Mouse (Mus musculus) urinary bladder, postnatal 10 days (tissue): ENCODE measurements around the gene Tlcd1.

Experiments used
- DNase-seq: peaks from one replicate; pipeline ENCODE4 v3.0.0; 2022; ENCODE audit warnings: low spot score

Tlcd1 gene

GRCm38 (mm10) chr11:78161169-78161568, 15.3 kb upstream of the Tlcd1 start:
- DNase-seq, result no peak

GRCm38 (mm10) chr11:78161968-78162367, 14.5 kb upstream of the Tlcd1 start:
- no peak for DNase-seq

GRCm38 (mm10) chr11:78162504-78162903, 14.0 kb upstream of the Tlcd1 start:
- DNase-seq, result no peak

- DNase-seq, result no peak
These were observed 13.5 kb upstream of the Tlcd1 start for GRCm38 (mm10) chr11:78163045-78163444.

- DNase-seq, result no peak
These were observed 12.6 kb upstream of the Tlcd1 start for GRCm38 (mm10) chr11:78163681-78164603.

- DNase-seq, result no peak
These were observed 11.9 kb upstream of the Tlcd1 start for GRCm38 (mm10) chr11:78164604-78164923.

- no peak for DNase-seq
These were observed 11.4 kb upstream of the Tlcd1 start, which contains the start of gene Traf4 for GRCm38 (mm10) chr11:78164924-78165760. Gene Traf4 (minus strand): TSS chr11:78165589.

- DNase-seq, result no peak
These were observed 10.8 kb upstream of the Tlcd1 start for GRCm38 (mm10) chr11:78165761-78166109.

- no peak for DNase-seq
These were observed 10.3 kb upstream of the Tlcd1 start for GRCm38 (mm10) chr11:78166161-78166560.

- DNase-seq, result no peak
These were observed 9.9 kb upstream of the Tlcd1 start for GRCm38 (mm10) chr11:78166640-78167039.

GRCm38 (mm10) chr11:78167257-78167959, 9.1 kb upstream of the Tlcd1 start:
- DNase-seq, result no peak

- no peak for DNase-seq
These were observed 7.7 kb upstream of the Tlcd1 start for GRCm38 (mm10) chr11:78168541-78169468.

- DNase-seq, result no peak
These were observed 6.2 kb upstream of the Tlcd1 start for GRCm38 (mm10) chr11:78170306-78170705.

GRCm38 (mm10) chr11:78171328-78171727, 5.2 kb upstream of the Tlcd1 start:
- no peak for DNase-seq

- DNase-seq, result no peak
These were observed 4.3 kb upstream of the Tlcd1 start for GRCm38 (mm10) chr11:78172034-78172747.

GRCm38 (mm10) chr11:78172748-78173383, 3.6 kb upstream of the Tlcd1 start:
- no peak for DNase-seq

GRCm38 (mm10) chr11:78174506-78174905, 2.0 kb upstream of the Tlcd1 start:
- DNase-seq, result no peak

- DNase-seq, result no peak
These were observed 625 bp upstream of the Tlcd1 start for GRCm38 (mm10) chr11:78175771-78176401.

- no peak for DNase-seq
These were observed 407 bp downstream of the Tlcd1 start for GRCm38 (mm10) chr11:78176905-78177331.

- no peak for DNase-seq
These were observed 926 bp downstream of the Tlcd1 start for GRCm38 (mm10) chr11:78177437-78177836.
